Mouse (Mus musculus): ENCODE measurements around the gene Bmpr1a. TPM values are rescaled to one million over a fixed set of nuclear protein-coding genes. Genes with fewer than 3 reads are reported as not detected.
"Not testable (repeated sequence)": the region's sequence is repeated elsewhere in the genome, so short reads cannot be mapped to it uniquely, and the experiment has no call there.

Gene Bmpr1a
- total RNA-seq, 2 experiments from 2014 or later, result 31.0 to 35.9 TPM

GRCm38 (mm10) chr14:34375415-34375904 is 127.7 kb downstream of the Bmpr1a start, which contains the start of gene Mmrn2:
Gene Mmrn2 (plus strand): TSS chr14:34375465.
- no peak for DNase-seq (ENCODE audit: extremely low spot score in 1 of 2, low spot score in 2 of 2)
- Histone ChIP-seq H3K27ac (no peak within 1 kb of the TSS), H3K4me3 (no peak within 1 kb of the TSS)
- intact Hi-C loops (cut with DNase I), result no loop called here
- no peak for TF ChIP-seq CTCF (IDR thresholded peaks at IDR 0.05)

GRCm38 (mm10) chr14:34374577-34374976 is 128.6 kb downstream of the Bmpr1a start, which contains the start of gene Sncg:
Gene Sncg (minus strand): TSS chr14:34374789.
- Histone ChIP-seq H3K27ac (no peak within 1 kb of the TSS), H3K4me3 (no peak within 1 kb of the TSS)
- no peak for TF ChIP-seq CTCF (IDR thresholded peaks at IDR 0.05)
- no peak for DNase-seq (ENCODE audit: extremely low spot score in 1 of 2, low spot score in 2 of 2)
- intact Hi-C loops (cut with DNase I), result no loop called here

GRCm38 (mm10) chr14:34373581-34373980 is 129.6 kb downstream of the Bmpr1a start:
- intact Hi-C loops (cut with DNase I), result no loop called here
- Histone ChIP-seq H3K4me3 (no peak overlapping the region), H3K27ac (no peak overlapping the region)
- DNase-seq (ENCODE audit: extremely low spot score in 1 of 2, low spot score in 2 of 2), result no peak
- TF ChIP-seq CTCF (IDR thresholded peaks at IDR 0.05), result no peak

- intact Hi-C loops (cut with DNase I), result loop anchor here (1.0 kb wide), 2 partner anchors 29 to 198 kb away; no protein-coding TSS in a partner anchor
- Histone ChIP-seq H3K4me3 (no peak overlapping the region), H3K27ac (no peak overlapping the region)
- peak; percentile 88 for TF ChIP-seq CTCF (IDR thresholded peaks at IDR 0.05)
- DNase-seq (ENCODE audit: extremely low spot score in 1 of 2, low spot score in 2 of 2), result peak; percentile 47 to 71
These were observed 130.5 kb downstream of the Bmpr1a start for GRCm38 (mm10) chr14:34372646-34373045.

GRCm38 (mm10) chr14:34371763-34372162 is 131.4 kb downstream of the Bmpr1a start:
- Histone ChIP-seq H3K4me3 (no peak overlapping the region), H3K27ac (no peak overlapping the region)
- no peak for TF ChIP-seq CTCF (IDR thresholded peaks at IDR 0.05)
- intact Hi-C loops (cut with DNase I), result loop anchor here (1.0 kb wide), 2 partner anchors 30 to 199 kb away; no protein-coding TSS in a partner anchor
- DNase-seq (ENCODE audit: extremely low spot score in 1 of 2, low spot score in 2 of 2), result no peak

GRCm38 (mm10) chr14:34370921-34371320 is 132.2 kb downstream of the Bmpr1a start:
- TF ChIP-seq CTCF (IDR thresholded peaks at IDR 0.05), result no peak
- no peak overlapping the region for H3K27ac ChIP-seq
- no peak overlapping the region for H3K4me3 ChIP-seq
- intact Hi-C loops (cut with DNase I), result no loop called here
- no peak for DNase-seq (ENCODE audit: extremely low spot score in 1 of 2, low spot score in 2 of 2)

- TF ChIP-seq CTCF (IDR thresholded peaks at IDR 0.05), result peak; percentile 31; the same call in 1 of the 2 replicates
- no peak for DNase-seq (ENCODE audit: extremely low spot score in 1 of 2, low spot score in 2 of 2)
- Histone ChIP-seq H3K27ac (no peak overlapping the region), H3K4me3 (no peak overlapping the region)
- intact Hi-C loops (cut with DNase I), result no loop called here
These were observed 132.9 kb downstream of the Bmpr1a start for GRCm38 (mm10) chr14:34370203-34370602.

- intact Hi-C loops (cut with DNase I), result loop anchor here (5.0 to 10.0 kb wide), 2 partner anchors 182 to 410 kb away; no protein-coding TSS in a partner anchor
- DNase-seq (ENCODE audit: extremely low spot score in 1 of 2, low spot score in 2 of 2), result no peak
- H3K27ac ChIP-seq, result no peak overlapping the region
- H3K4me3 ChIP-seq, result no peak overlapping the region
- TF ChIP-seq CTCF (IDR thresholded peaks at IDR 0.05), result no peak
These were observed 138.0 kb downstream of the Bmpr1a start for GRCm38 (mm10) chr14:34365147-34365507.

- DNase-seq (ENCODE audit: extremely low spot score in 1 of 2, low spot score in 2 of 2), result not testable (repeated sequence)
- H3K4me3 ChIP-seq, result peak overlapping the region; percentile 55
- intact Hi-C loops (cut with DNase I), result loop anchor here (5.0 to 10.0 kb wide), 3 partner anchors 52 to 410 kb away; partner anchors contain the start of genes Glud1 and Shld2
- H3K27ac ChIP-seq, result peak overlapping the region; percentile 34
These were observed 138.6 kb downstream of the Bmpr1a start for GRCm38 (mm10) chr14:34364254-34365146.

- peak; percentile 49 to 58 for DNase-seq (ENCODE audit: extremely low spot score in 1 of 2, low spot score in 2 of 2)
- Histone ChIP-seq H3K4me3 (peak overlapping the region; percentile 55), H3K27ac (peak overlapping the region; percentile 34)
- peak; percentile 52 for TF ChIP-seq CTCF (IDR thresholded peaks at IDR 0.05)
- intact Hi-C loops (cut with DNase I), result loop anchor here (1.0 to 10.0 kb wide), 4 partner anchors 51 to 411 kb away; partner anchors contain the start of genes Glud1 and Shld2
These were observed 139.5 kb downstream of the Bmpr1a start for GRCm38 (mm10) chr14:34363490-34364253.

- DNase-seq (ENCODE audit: extremely low spot score in 1 of 2, low spot score in 2 of 2), result peak; percentile 63 to 68
- intact Hi-C loops (cut with DNase I), result loop anchor here (1.0 to 10.0 kb wide), 4 partner anchors 51 to 412 kb away; partner anchors contain the start of genes Glud1 and Shld2
- peak; percentile 70 for TF ChIP-seq CTCF (IDR thresholded peaks at IDR 0.05)
- peak overlapping the region; percentile 55 for H3K4me3 ChIP-seq
- H3K27ac ChIP-seq, result no peak overlapping the region; the same call in 1 of the 2 replicates
These were observed 140.3 kb downstream of the Bmpr1a start for GRCm38 (mm10) chr14:34362726-34363445.
